Mouse (Mus musculus): Measurements from ENCODE around the gene Olfr71.

DNA sequence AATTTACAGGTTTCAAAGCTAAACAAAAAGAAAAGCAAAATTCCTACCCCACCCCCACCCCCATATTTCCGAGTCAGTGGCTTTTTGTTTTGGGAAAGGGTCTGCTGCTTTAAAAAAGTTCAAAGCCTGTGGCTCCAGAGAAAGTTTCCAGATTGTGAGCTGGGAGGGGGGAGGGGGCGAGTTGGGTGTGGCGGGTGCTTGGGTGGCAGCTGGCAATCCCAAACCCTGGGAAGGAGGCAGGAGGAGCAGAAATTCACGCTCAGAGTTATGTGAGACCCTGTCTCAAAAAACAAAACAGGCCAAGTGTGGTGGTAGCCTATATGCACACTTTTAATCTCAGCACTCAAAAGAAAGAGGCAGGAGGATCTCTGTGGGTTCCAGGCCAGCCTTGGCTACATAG, 32.6 kb upstream of the Olfr71 start:
- TF ChIP-seq CTCF (IDR thresholded peaks at IDR 0.05; ENCODE audit: low read depth, low read length) (no peak), POLR2A (IDR thresholded peaks at IDR 0.05; ENCODE audit: extremely low read depth, insufficient read depth, low read length) (no peak)

All from liver, adult 2 months (tissue).